Mouse (Mus musculus): ENCODE results near the gene Anapc2. TPM values are rescaled to one million over a fixed set of nuclear protein-coding genes. Genes with fewer than 3 reads are reported as not detected.

The Anapc2 gene
- polyA plus RNA-seq, 1 experiment, result 14.8 TPM

- no peaks in the 10 kb centered on the region for H3K9me3 ChIP-seq
- H3K36me3 ChIP-seq (replicated peaks; ENCODE audit: low read length), result peaks cover 58% of the 10 kb centered on the region
- TF ChIP-seq GATA1 (IDR thresholded peaks at IDR 0.05; ENCODE audit: borderline replicate concordance, low read length), result no peak
- no peak for TF ChIP-seq FLI1 (IDR thresholded peaks at IDR 0.05; ENCODE audit: low read length)
- H3K27me3 ChIP-seq (replicated peaks), result no peaks in the 10 kb centered on the region
- H3K4me1 ChIP-seq, result peaks cover 95% of the 10 kb centered on the region
- peak overlapping the region; percentile 88 for H3K4me3 ChIP-seq (replicated peaks)
Measured at GRCm38 (mm10) chr2:25265897-25266656, 6.2 kb upstream of the Anapc2 start.

- H3K27me3 ChIP-seq (replicated peaks), result no peaks in the 10 kb centered on the region
- peaks cover 58% of the 10 kb centered on the region for H3K36me3 ChIP-seq (replicated peaks; ENCODE audit: low read length)
- H3K4me1 ChIP-seq, result peaks cover 96% of the 10 kb centered on the region
- peak overlapping the region; percentile 88 for H3K4me3 ChIP-seq (replicated peaks)
- TF ChIP-seq FLI1 (IDR thresholded peaks at IDR 0.05; ENCODE audit: low read length), result no peak
- no peak for TF ChIP-seq GATA1 (IDR thresholded peaks at IDR 0.05; ENCODE audit: borderline replicate concordance, low read length)
- no peaks in the 10 kb centered on the region for H3K9me3 ChIP-seq
Measured at GRCm38 (mm10) chr2:25266720-25267119, 5.6 kb upstream of the Anapc2 start.

- TF ChIP-seq GATA1 (IDR thresholded peaks at IDR 0.05; ENCODE audit: borderline replicate concordance, low read length) (no peak), FLI1 (IDR thresholded peaks at IDR 0.05; ENCODE audit: low read length) (no peak)
- H3K36me3 ChIP-seq (replicated peaks; ENCODE audit: low read length), result peaks cover 58% of the 10 kb centered on the region
- no peaks in the 10 kb centered on the region for H3K27me3 ChIP-seq (replicated peaks)
- no peaks in the 10 kb centered on the region for H3K9me3 ChIP-seq
- peaks cover 92% of the 10 kb centered on the region for H3K4me1 ChIP-seq
- peak overlapping the region; percentile 51 for H3K4me3 ChIP-seq (replicated peaks)
Measured at GRCm38 (mm10) chr2:25267241-25267640, 5.0 kb upstream of the Anapc2 start.

GRCm38 (mm10) chr2:25267746-25268309 lies 4.5 kb upstream of the Anapc2 start:
- TF ChIP-seq FLI1 (IDR thresholded peaks at IDR 0.05; ENCODE audit: low read length) (no peak), GATA1 (IDR thresholded peaks at IDR 0.05; ENCODE audit: borderline replicate concordance, low read length) (no peak)
- H3K4me3 ChIP-seq (replicated peaks), result no peak overlapping the region
- no peaks in the 10 kb centered on the region for H3K9me3 ChIP-seq
- peaks cover 58% of the 10 kb centered on the region for H3K36me3 ChIP-seq (replicated peaks; ENCODE audit: low read length)
- peaks cover 93% of the 10 kb centered on the region for H3K4me1 ChIP-seq
- no peaks in the 10 kb centered on the region for H3K27me3 ChIP-seq (replicated peaks)

- Histone ChIP-seq H3K4me3 (replicated peaks) (peak overlapping the region; percentile 97), H3K27me3 (replicated peaks) (no peaks in the 10 kb centered on the region), H3K9me3 (no peaks in the 10 kb centered on the region), H3K36me3 (replicated peaks; ENCODE audit: low read length) (peaks cover 80% of the 10 kb centered on the region), H3K4me1 (peaks cover 70% of the 10 kb centered on the region)
- no peak for TF ChIP-seq GATA1 (IDR thresholded peaks at IDR 0.05; ENCODE audit: borderline replicate concordance, low read length)
- no peak for TF ChIP-seq FLI1 (IDR thresholded peaks at IDR 0.05; ENCODE audit: low read length)
Measured at GRCm38 (mm10) chr2:25272515-25272914, 237 bp downstream of the Anapc2 start.

- TF ChIP-seq FLI1 (IDR thresholded peaks at IDR 0.05; ENCODE audit: low read length) (no peak), GATA1 (IDR thresholded peaks at IDR 0.05; ENCODE audit: borderline replicate concordance, low read length) (no peak)
- no peaks in the 10 kb centered on the region for H3K27me3 ChIP-seq (replicated peaks)
- H3K4me1 ChIP-seq, result peaks cover 65% of the 10 kb centered on the region
- H3K4me3 ChIP-seq (replicated peaks), result peak overlapping the region; percentile 97
- peaks cover 80% of the 10 kb centered on the region for H3K36me3 ChIP-seq (replicated peaks; ENCODE audit: low read length)
- H3K9me3 ChIP-seq, result no peaks in the 10 kb centered on the region
Measured at GRCm38 (mm10) chr2:25273010-25273409, 732 bp downstream of the Anapc2 start.

GRCm38 (mm10) chr2:25278928-25279882 lies 6.9 kb downstream of the Anapc2 start:
- peaks cover 10% of the 10 kb centered on the region; the same call in 1 of the 2 replicates for H3K4me1 ChIP-seq
- TF ChIP-seq GATA1 (IDR thresholded peaks at IDR 0.05; ENCODE audit: borderline replicate concordance, low read length), result no peak
- TF ChIP-seq FLI1 (IDR thresholded peaks at IDR 0.05; ENCODE audit: low read length), result no peak
- H3K4me3 ChIP-seq (replicated peaks), result no peak overlapping the region
- no peaks in the 10 kb centered on the region for H3K27me3 ChIP-seq (replicated peaks)
- no peaks in the 10 kb centered on the region for H3K9me3 ChIP-seq
- peaks cover 97% of the 10 kb centered on the region for H3K36me3 ChIP-seq (replicated peaks; ENCODE audit: low read length)

- no peaks in the 10 kb centered on the region for H3K9me3 ChIP-seq
- peaks cover 25% of the 10 kb centered on the region for H3K4me1 ChIP-seq
- H3K4me3 ChIP-seq (replicated peaks), result no peak overlapping the region
- peaks cover 59% of the 10 kb centered on the region for H3K36me3 ChIP-seq (replicated peaks; ENCODE audit: low read length)
- H3K27me3 ChIP-seq (replicated peaks), result peaks cover 40% of the 10 kb centered on the region
- TF ChIP-seq GATA1 (IDR thresholded peaks at IDR 0.05; ENCODE audit: borderline replicate concordance, low read length) (no peak), FLI1 (IDR thresholded peaks at IDR 0.05; ENCODE audit: low read length) (no peak)
Measured at GRCm38 (mm10) chr2:25285551-25285950, 13.3 kb downstream of the Anapc2 start.

GRCm38 (mm10) chr2:25286314-25286713 lies 14.0 kb downstream of the Anapc2 start:
- Histone ChIP-seq H3K9me3 (no peaks in the 10 kb centered on the region), H3K36me3 (replicated peaks; ENCODE audit: low read length) (peaks cover 52% of the 10 kb centered on the region), H3K4me1 (peaks cover 33% of the 10 kb centered on the region), H3K27me3 (replicated peaks) (peaks cover 48% of the 10 kb centered on the region), H3K4me3 (replicated peaks) (no peak overlapping the region)
- TF ChIP-seq FLI1 (IDR thresholded peaks at IDR 0.05; ENCODE audit: low read length) (no peak), GATA1 (IDR thresholded peaks at IDR 0.05; ENCODE audit: borderline replicate concordance, low read length) (no peak)
